Mouse (Mus musculus): ENCODE measurements around the gene Brd4. TPM values are rescaled to one million over a fixed set of nuclear protein-coding genes. Genes with fewer than 3 reads are reported as not detected.

The Brd4 gene
- polyA plus RNA-seq, 1 experiment = 17.3 TPM

GRCm38 (mm10) chr17:32256896-32257295 lies 27.6 kb downstream of the Brd4 start:
- Histone ChIP-seq H3K27ac (ENCODE audit: control insufficient read depth, insufficient read depth, low read depth, low read length) (no peak overlapping the region), H3K4me3 (ENCODE audit: control insufficient read depth, low read depth, low read length) (no peak overlapping the region), H3K27me3 (ENCODE audit: control insufficient read depth, insufficient read depth, low read length) (no peaks in the 10 kb centered on the region), H3K36me3 (ENCODE audit: control insufficient read depth, insufficient read depth, low read length) (no peaks in the 10 kb centered on the region), H3K4me1 (ENCODE audit: control insufficient read depth, insufficient read depth, low read length) (no peaks in the 10 kb centered on the region)
- TF ChIP-seq CTCF (IDR thresholded peaks at IDR 0.05; ENCODE audit: control insufficient read depth, insufficient read depth, insufficient replicate concordance, low read depth, low read length) (no peak), POLR2A (IDR thresholded peaks at IDR 0.05; ENCODE audit: control insufficient read depth, low read depth, low read length) (no peak)

GRCm38 (mm10) chr17:32253261-32253660 lies 31.3 kb downstream of the Brd4 start:
- Histone ChIP-seq H3K27ac (ENCODE audit: control insufficient read depth, insufficient read depth, low read depth, low read length) (no peak overlapping the region), H3K27me3 (ENCODE audit: control insufficient read depth, insufficient read depth, low read length) (no peaks in the 10 kb centered on the region), H3K4me3 (ENCODE audit: control insufficient read depth, low read depth, low read length) (no peak overlapping the region), H3K4me1 (ENCODE audit: control insufficient read depth, insufficient read depth, low read length) (no peaks in the 10 kb centered on the region), H3K36me3 (ENCODE audit: control insufficient read depth, insufficient read depth, low read length) (no peaks in the 10 kb centered on the region)
- TF ChIP-seq CTCF (IDR thresholded peaks at IDR 0.05; ENCODE audit: control insufficient read depth, insufficient read depth, insufficient replicate concordance, low read depth, low read length) (no peak), POLR2A (IDR thresholded peaks at IDR 0.05; ENCODE audit: control insufficient read depth, low read depth, low read length) (no peak)

- Histone ChIP-seq H3K27ac (ENCODE audit: control insufficient read depth, insufficient read depth, low read depth, low read length) (no peak overlapping the region), H3K27me3 (ENCODE audit: control insufficient read depth, insufficient read depth, low read length) (no peaks in the 10 kb centered on the region), H3K4me3 (ENCODE audit: control insufficient read depth, low read depth, low read length) (no peak overlapping the region), H3K36me3 (ENCODE audit: control insufficient read depth, insufficient read depth, low read length) (no peaks in the 10 kb centered on the region), H3K4me1 (ENCODE audit: control insufficient read depth, insufficient read depth, low read length) (no peaks in the 10 kb centered on the region)
- no peak for TF ChIP-seq POLR2A (IDR thresholded peaks at IDR 0.05; ENCODE audit: control insufficient read depth, low read depth, low read length)
- TF ChIP-seq CTCF (IDR thresholded peaks at IDR 0.05; ENCODE audit: control insufficient read depth, insufficient read depth, insufficient replicate concordance, low read depth, low read length) = no peak
Measured at GRCm38 (mm10) chr17:32251827-32252470, 32.6 kb downstream of the Brd4 start.

- Histone ChIP-seq H3K4me1 (ENCODE audit: control insufficient read depth, insufficient read depth, low read length) (no peaks in the 10 kb centered on the region), H3K27ac (ENCODE audit: control insufficient read depth, insufficient read depth, low read depth, low read length) (no peak overlapping the region), H3K27me3 (ENCODE audit: control insufficient read depth, insufficient read depth, low read length) (no peaks in the 10 kb centered on the region), H3K4me3 (ENCODE audit: control insufficient read depth, low read depth, low read length) (no peak overlapping the region), H3K36me3 (ENCODE audit: control insufficient read depth, insufficient read depth, low read length) (no peaks in the 10 kb centered on the region)
- TF ChIP-seq CTCF (IDR thresholded peaks at IDR 0.05; ENCODE audit: control insufficient read depth, insufficient read depth, insufficient replicate concordance, low read depth, low read length) (no peak), POLR2A (IDR thresholded peaks at IDR 0.05; ENCODE audit: control insufficient read depth, low read depth, low read length) (no peak)
Measured at GRCm38 (mm10) chr17:32250066-32250465, 34.5 kb downstream of the Brd4 start.

GRCm38 (mm10) chr17:32248192-32248591 lies 36.3 kb downstream of the Brd4 start:
- no peak overlapping the region for H3K27ac ChIP-seq (ENCODE audit: control insufficient read depth, insufficient read depth, low read depth, low read length)
- H3K4me1 ChIP-seq (ENCODE audit: control insufficient read depth, insufficient read depth, low read length) = no peaks in the 10 kb centered on the region
- no peak overlapping the region for H3K4me3 ChIP-seq (ENCODE audit: control insufficient read depth, low read depth, low read length)
- no peak for TF ChIP-seq POLR2A (IDR thresholded peaks at IDR 0.05; ENCODE audit: control insufficient read depth, low read depth, low read length)
- TF ChIP-seq CTCF (IDR thresholded peaks at IDR 0.05; ENCODE audit: control insufficient read depth, insufficient read depth, insufficient replicate concordance, low read depth, low read length) = no peak
- H3K27me3 ChIP-seq (ENCODE audit: control insufficient read depth, insufficient read depth, low read length) = no peaks in the 10 kb centered on the region
- H3K36me3 ChIP-seq (ENCODE audit: control insufficient read depth, insufficient read depth, low read length) = no peaks in the 10 kb centered on the region

GRCm38 (mm10) chr17:32247616-32248015 lies 36.9 kb downstream of the Brd4 start:
- H3K36me3 ChIP-seq (ENCODE audit: control insufficient read depth, insufficient read depth, low read length) = no peaks in the 10 kb centered on the region
- H3K4me1 ChIP-seq (ENCODE audit: control insufficient read depth, insufficient read depth, low read length) = no peaks in the 10 kb centered on the region
- H3K27me3 ChIP-seq (ENCODE audit: control insufficient read depth, insufficient read depth, low read length) = no peaks in the 10 kb centered on the region
- TF ChIP-seq POLR2A (IDR thresholded peaks at IDR 0.05; ENCODE audit: control insufficient read depth, low read depth, low read length) = no peak
- TF ChIP-seq CTCF (IDR thresholded peaks at IDR 0.05; ENCODE audit: control insufficient read depth, insufficient read depth, insufficient replicate concordance, low read depth, low read length) = no peak
- H3K4me3 ChIP-seq (ENCODE audit: control insufficient read depth, low read depth, low read length) = no peak overlapping the region
- no peak overlapping the region for H3K27ac ChIP-seq (ENCODE audit: control insufficient read depth, insufficient read depth, low read depth, low read length)

GRCm38 (mm10) chr17:32246117-32246516 lies 38.4 kb downstream of the Brd4 start:
- Histone ChIP-seq H3K4me3 (ENCODE audit: control insufficient read depth, low read depth, low read length) (no peak overlapping the region), H3K4me1 (ENCODE audit: control insufficient read depth, insufficient read depth, low read length) (no peaks in the 10 kb centered on the region), H3K27me3 (ENCODE audit: control insufficient read depth, insufficient read depth, low read length) (no peaks in the 10 kb centered on the region), H3K36me3 (ENCODE audit: control insufficient read depth, insufficient read depth, low read length) (no peaks in the 10 kb centered on the region; the same call in 1 of the 2 replicates), H3K27ac (ENCODE audit: control insufficient read depth, insufficient read depth, low read depth, low read length) (no peak overlapping the region)
- no peak for TF ChIP-seq POLR2A (IDR thresholded peaks at IDR 0.05; ENCODE audit: control insufficient read depth, low read depth, low read length)
- TF ChIP-seq CTCF (IDR thresholded peaks at IDR 0.05; ENCODE audit: control insufficient read depth, insufficient read depth, insufficient replicate concordance, low read depth, low read length) = no peak

Measured in testis, adult 2 months (tissue).